Mouse (Mus musculus): Measurements from ENCODE around the gene Celf6. TPM values are rescaled to one million over a fixed set of nuclear protein-coding genes. Genes with fewer than 3 reads are reported as not detected.
A peak's percentile ranks its signal among the peaks of the same experiment; 100 is the strongest.

Gene Celf6
- total RNA-seq, 2 experiments from 2014 or later, result 25.2 to 30.4 TPM

DNA sequence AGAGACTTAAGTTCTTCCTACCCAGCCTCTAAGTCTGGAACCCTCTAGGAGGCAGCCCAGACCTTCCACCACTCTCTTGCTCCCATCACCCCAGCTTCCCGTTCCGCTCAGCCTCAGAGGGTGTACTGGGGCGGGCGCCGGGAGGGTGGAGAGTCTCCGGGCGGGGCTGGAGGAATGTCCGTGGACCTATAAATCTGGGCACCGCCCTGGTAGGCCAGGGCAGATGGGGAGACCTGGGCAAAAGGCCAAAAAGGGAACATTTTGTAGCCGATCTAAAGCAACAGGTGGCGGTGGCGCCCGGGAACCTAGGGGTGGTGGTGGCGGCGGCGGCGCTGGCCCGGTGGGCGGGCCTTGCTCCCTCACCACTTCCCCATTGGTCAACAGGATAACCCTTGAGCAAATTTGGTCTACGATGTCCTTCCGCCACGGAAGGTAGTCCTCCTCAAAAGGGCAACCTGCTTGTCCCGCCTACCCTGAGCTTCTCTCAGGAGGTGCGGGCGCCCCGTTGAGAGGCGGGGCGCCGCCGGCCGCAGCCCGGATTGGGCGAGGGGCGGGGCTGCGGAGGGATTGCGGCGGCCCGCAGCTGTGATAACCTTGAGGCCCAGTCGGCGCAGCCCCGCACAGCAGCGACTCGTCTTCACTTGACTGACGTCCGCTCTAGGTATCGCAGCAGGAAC lies 78.4 kb downstream of the Celf6 start, which contains the start of gene Pkm:
Pkm (plus strand) TSS at position 411 of the 677 bp plus-strand sequence.
- H3K27ac ChIP-seq, result peak within 1 kb of the TSS; percentile 99
- peak within 1 kb of the TSS; percentile 99 for H3K4me3 ChIP-seq
- DNase-seq (ENCODE audit: low spot score in 2 of 2), result peak; percentile 96 to 97
- peak; percentile 46 for TF ChIP-seq CTCF (conservative IDR thresholded peaks at IDR 0.05)

Other genes starting within 250 kb of the Celf6 start
- gene Bbs4, start 224.4 kb upstream of the Celf6 start, total RNA-seq (2021), result 10 to 100 TPM; 38.8 to 42.2 TPM
- 100 to 1,000 TPM; 106 TPM for gene Arih1, start 91.3 kb upstream of the Celf6 start, total RNA-seq (2021)
- gene Hexa, start 38.4 kb upstream of the Celf6 start, total RNA-seq (2021), result 10 to 100 TPM; 47.8 to 51.0 TPM
- gene Tmem202, start 38.1 kb upstream of the Celf6 start, total RNA-seq (2021), result 1 to 10 TPM; 2.4 to 2.8 TPM
- 100 to 1,000 TPM; 129 to 132 TPM for gene Parp6, start 39.4 kb downstream of the Celf6 start, total RNA-seq (2021)
- gene Pkm, start 78.5 kb downstream of the Celf6 start, total RNA-seq (2021), result 1,000 to 10,000 TPM; 1,301 to 1,421 TPM
- gene Gramd2, start 102.2 kb downstream of the Celf6 start, total RNA-seq (2021), result 1 to 10 TPM; 5.7 to 7.5 TPM
- gene Senp8, start 172.8 kb downstream of the Celf6 start, total RNA-seq (2021), result 1 to 10 TPM; 8.4 to 8.6 TPM
- gene Myo9a, start 173.0 kb downstream of the Celf6 start, total RNA-seq (2021), result 10 to 100 TPM; 70.0 to 71.1 TPM

Data from layer of hippocampus, adult 2 months (tissue).